Comparison of ENCODE assay signal across 8 mouse cellular contexts in genomic region chrX:129750094-129750569, GRCm38 (mm10). TPM values are rescaled to one million over a fixed set of nuclear protein-coding genes. Genes with fewer than 3 reads are reported as not detected.
DNase-seq lines count a peak whose midpoint lies in the region; ATAC-seq lines count a peak whose summit lies in the region.

No protein-coding gene starts in this region.

- WGBS in heart, embryonic 16.5 days = 15% methylated on average over 31 of the region's 31 CpGs
- WGBS in limb, embryonic 10.5 days = 7% methylated on average over 30 of the region's 31 CpGs

- peak overlapping the region; percentile 72 for H3K4me3 ChIP-seq in heart, embryonic 16.5 days (ENCODE audit: low read length)
- peak overlapping the region; percentile 60 for H3K4me3 ChIP-seq in limb, embryonic 10.5 days

- ATAC-seq in cerebellum, adult (ENCODE audit: insufficient number of reproducible peaks, low FRiP score, low TSS enrichment) = peak; percentile 41
- peak; percentile 59; the same call in 1 of the 2 replicates for ATAC-seq in heart, embryonic 16.5 days (replicated peaks; ENCODE audit: extremely low read depth, insufficient read depth, low FRiP score)
- peak; percentile 12; the same call in 1 of the 2 replicates for ATAC-seq in megakaryocyte progenitor cell, adult 5-6 weeks (replicated peaks; ENCODE audit: poor library complexity)

- peak overlapping the region; percentile 74 for H3K27ac ChIP-seq in heart, embryonic 16.5 days (ENCODE audit: low read length)
- H3K27ac ChIP-seq in limb, embryonic 10.5 days = peak overlapping the region; percentile 81

- H3K4me1 ChIP-seq in heart, embryonic 16.5 days (ENCODE audit: control insufficient read depth, insufficient read depth, low read length) = no peaks in the 10 kb centered on the region
- H3K4me1 ChIP-seq in limb, embryonic 10.5 days = no peaks in the 10 kb centered on the region

- H3K36me3 ChIP-seq in heart, embryonic 16.5 days (ENCODE audit: control insufficient read depth, insufficient read depth) = no peaks in the 10 kb centered on the region
- no peaks in the 10 kb centered on the region for H3K36me3 ChIP-seq in limb, embryonic 10.5 days

- no peaks in the 10 kb centered on the region for H3K9me3 ChIP-seq in heart, embryonic 16.5 days (replicated peaks; ENCODE audit: control insufficient read depth, low read length)
- H3K9me3 ChIP-seq in limb, embryonic 10.5 days (replicated peaks) = no peaks in the 10 kb centered on the region

- no peak for DNase-seq in cerebellum, postnatal 10 days
- DNase-seq in 3T3-L1 (ENCODE audit: low read depth, low spot score) = peak; percentile 35
- DNase-seq in embryo, embryonic 11.5 days (ENCODE audit: low read depth, low spot score) = peak; percentile 1
- DNase-seq in limb, embryonic 10.5 days (ENCODE audit: low spot score) = peak; percentile 47
- DNase-seq in testis, postnatal 10 days (ENCODE audit: low spot score) = peak; percentile 45

- no peaks in the 10 kb centered on the region for H3K27me3 ChIP-seq in heart, embryonic 16.5 days (ENCODE audit: control insufficient read depth, insufficient read depth, low read length)
- 0 out of 2 replicates have a peak, but pooled peaks cover 2% of the 10 kb centered on the region for H3K27me3 ChIP-seq in limb, embryonic 10.5 days (ENCODE audit: low read depth, poor library complexity, severe bottlenecking)

- H3K4me2 ChIP-seq in heart, embryonic 16.5 days (ENCODE audit: low read depth, low read length) = peak overlapping the region; percentile 66

- peak overlapping the region; percentile 81 for H3K9ac ChIP-seq in heart, embryonic 16.5 days (ENCODE audit: low read length)

RNA-seq across cellular contexts. Expression of gene Diaph2, which starts 0.6 kb away (rescaled TPM):
- 5.0 and 5.9 TPM in 2 replicates for polyA plus RNA-seq in heart, embryonic 16.5 days (2015; fragmentation: Nextera tagmentation; extraction: Ambion mirVana)
- 2.5 and 3.6 TPM in 2 replicates for polyA plus RNA-seq in limb, embryonic 10.5 days (2016; fragmentation: Nextera tagmentation; extraction: Ambion mirVana)
- 39.7 and 39.8 TPM in 2 replicates for total RNA-seq in megakaryocyte progenitor cell, adult 5-6 weeks (2015)
- 16.2 and 18.7 TPM in 2 replicates for total RNA-seq in megakaryocyte progenitor cell, adult 5-6 weeks (2017)

Comparison
In these comparisons a context has a peak if more than half of its experiments do, and no peak if none do; other contexts are left out.
1. DNase-seq: peak in 3T3-L1 (single experiment), embryo, embryonic 11.5 days (single experiment), limb, embryonic 10.5 days (single experiment) and testis, postnatal 10 days (single experiment); none in cerebellum, postnatal 10 days (0 of 2).
2. Peak in every context shown above with its lines, with median percentiles within 50 percentile points of each other: ATAC-seq.